In the genomic region with DNA sequence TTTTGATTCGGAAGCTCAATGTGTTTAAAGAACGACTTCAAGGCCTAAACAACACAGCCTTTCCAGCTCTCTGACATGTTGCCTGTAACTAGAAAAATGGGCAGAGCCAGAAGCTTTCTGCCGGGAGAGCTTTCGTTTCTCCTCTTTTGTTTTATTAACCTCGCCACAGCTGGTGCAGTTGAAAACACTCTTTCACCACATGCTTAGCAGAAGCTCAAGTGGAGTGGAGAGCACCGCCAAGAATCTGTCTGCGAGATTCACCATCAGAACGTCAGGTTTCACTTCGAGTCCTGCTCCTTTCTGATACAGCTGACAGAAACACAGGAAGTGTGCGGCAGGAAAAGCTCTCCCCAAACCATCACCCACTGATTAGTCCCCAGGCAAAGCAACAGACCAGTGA, we compare ENCODE assay signal across 9 mouse cellular contexts.
A peak's percentile ranks its signal among the peaks of the same experiment; 100 is the strongest.
DNase-seq lines count a peak whose midpoint lies in the region; ATAC-seq and TF ChIP-seq lines count a peak whose summit lies in the region.
"Had no signal": no experiment of that assay in that cellular context is flagged by ENCODE, and none has a peak within 500 bp of the region (broad histone marks: within the 10 kb centered on the region; RNA-seq: fewer than 3 reads in every experiment).

No protein-coding gene starts in this region.

- no peaks in the 10 kb centered on the region for H3K36me3 ChIP-seq in forebrain, embryonic 14.5 days (ENCODE audit: control insufficient read depth, insufficient read depth, low read length)
- H3K36me3 ChIP-seq in forebrain, embryonic 12.5 days (replicated peaks) = no peaks in the 10 kb centered on the region
- no peaks in the 10 kb centered on the region for H3K36me3 ChIP-seq in heart, postnatal 0 days (replicated peaks; ENCODE audit: control insufficient read depth, insufficient read depth, low read length)

- no peak for TF ChIP-seq CTCF in left cerebral cortex, adult 2 months (IDR thresholded peaks at IDR 0.05)
- no peak for TF ChIP-seq CTCF in heart, postnatal 0 days (IDR thresholded peaks at IDR 0.05; ENCODE audit: low read depth)

- peak; percentile 67 for ATAC-seq in forebrain, embryonic 14.5 days
- no peak for ATAC-seq in forebrain, embryonic 12.5 days (ENCODE audit: low FRiP score)
- peak; percentile 74; the same call in 1 of the 2 replicates for ATAC-seq in heart, postnatal 0 days (ENCODE audit: insufficient read depth, low read depth)

- H3K9ac ChIP-seq in forebrain, embryonic 14.5 days (ENCODE audit: low read length) = no peak overlapping the region
- H3K9ac ChIP-seq in forebrain, embryonic 12.5 days = no peak overlapping the region
- H3K9ac ChIP-seq in heart, postnatal 0 days (replicated peaks; ENCODE audit: low read depth, low read length) = peak overlapping the region; percentile 34; the same call in 1 of the 2 replicates

- peak; percentile 49 for DNase-seq in forebrain, embryonic 14.5 days (ENCODE audit: low spot score)
- no peak for DNase-seq in left cerebral cortex, adult 2 months (ENCODE audit: extremely low spot score in 1 of 2, low spot score in 2 of 2)
- no peak for DNase-seq in left cerebral cortex, postnatal 10 days (ENCODE audit: extremely low spot score in 1 of 2, low spot score in 2 of 2)
- peak; percentile 56 for DNase-seq in heart, postnatal 0 days (ENCODE audit: low spot score)
- peak; percentile 33 to 68 for DNase-seq in lung, postnatal 4 days
- no peak for DNase-seq in cerebellum, postnatal 4 days (ENCODE audit: low spot score in 2 of 2)
- DNase-seq in thymus, adult 18-20 months = no peak
- DNase-seq: adrenal gland, adult 8-10 months had no signal

- no peak overlapping the region for H3K4me3 ChIP-seq in forebrain, embryonic 14.5 days (ENCODE audit: low read depth, low read length)
- no peak overlapping the region for H3K4me3 ChIP-seq in forebrain, embryonic 12.5 days (replicated peaks)
- H3K4me3 ChIP-seq in left cerebral cortex, adult 2 months = peak overlapping the region; percentile 34; the same call in 1 of the 2 replicates
- H3K4me3 ChIP-seq in heart, postnatal 0 days (ENCODE audit: low read depth, low read length) = peak overlapping the region; percentile 32

- no peaks in the 10 kb centered on the region for H3K4me1 ChIP-seq in forebrain, embryonic 14.5 days (ENCODE audit: control insufficient read depth, insufficient read depth, low read length)
- H3K4me1 ChIP-seq in forebrain, embryonic 12.5 days = no peaks in the 10 kb centered on the region
- no peaks in the 10 kb centered on the region for H3K4me1 ChIP-seq in heart, postnatal 0 days (ENCODE audit: control insufficient read depth, insufficient read depth)

- TF ChIP-seq EP300 in heart, postnatal 0 days (IDR thresholded peaks at IDR 0.05; ENCODE audit: low read depth) = no peak

- H3K27me3 ChIP-seq in forebrain, embryonic 14.5 days (replicated peaks; ENCODE audit: control insufficient read depth, insufficient read depth, low read length) = no peaks in the 10 kb centered on the region
- H3K27me3 ChIP-seq in forebrain, embryonic 12.5 days = no peaks in the 10 kb centered on the region
- no peaks in the 10 kb centered on the region for H3K27me3 ChIP-seq in heart, postnatal 0 days (ENCODE audit: control insufficient read depth, insufficient read depth, low read length)

- H3K9me3 ChIP-seq in forebrain, embryonic 14.5 days (replicated peaks; ENCODE audit: control insufficient read depth, low read length) = no peaks in the 10 kb centered on the region
- H3K9me3 ChIP-seq in forebrain, embryonic 12.5 days = no peaks in the 10 kb centered on the region
- H3K9me3 ChIP-seq in heart, postnatal 0 days (replicated peaks; ENCODE audit: control insufficient read depth, low read length) = no peaks in the 10 kb centered on the region

- intact Hi-C loops in left cerebral cortex, adult 2 months (cut with DNase I) = no loop called here
- intact Hi-C loops in left cerebral cortex, postnatal 10 days (cut with DNase I) = no loop called here

- H3K4me2 ChIP-seq in forebrain, embryonic 14.5 days (ENCODE audit: low read length) = no peak overlapping the region
- no peak overlapping the region for H3K4me2 ChIP-seq in forebrain, embryonic 12.5 days
- peak overlapping the region; percentile 48 for H3K4me2 ChIP-seq in heart, postnatal 0 days (ENCODE audit: low read depth, low read length)

- 48% methylated on average over 10 of the region's 10 CpGs for WGBS in forebrain, embryonic 14.5 days
- WGBS in forebrain, embryonic 12.5 days = 51% methylated on average over 10 of the region's 10 CpGs
- 23% methylated on average over 10 of the region's 10 CpGs for WGBS in heart, postnatal 0 days

- no peak overlapping the region for H3K27ac ChIP-seq in forebrain, embryonic 14.5 days (ENCODE audit: low read depth, low read length)
- H3K27ac ChIP-seq in forebrain, embryonic 12.5 days = no peak overlapping the region
- H3K27ac ChIP-seq in left cerebral cortex, adult 2 months = no peak overlapping the region
- peak overlapping the region; percentile 37; the same call in 1 of the 2 replicates for H3K27ac ChIP-seq in heart, postnatal 0 days (ENCODE audit: low read depth)

Comparison
In these comparisons a context has a peak if more than half of its experiments do, and no peak if none do; other contexts are left out.
1. DNase-seq: peak in forebrain, embryonic 14.5 days (single experiment), heart, postnatal 0 days (single experiment) and lung, postnatal 4 days (2 of 2); none in left cerebral cortex, adult 2 months (0 of 2), left cerebral cortex, postnatal 10 days (0 of 2), cerebellum, postnatal 4 days (0 of 2) and thymus, adult 18-20 months (0 of 2).
2. H3K4me3 ChIP-seq: peak in left cerebral cortex, adult 2 months (single experiment) and heart, postnatal 0 days (single experiment); none in forebrain, embryonic 14.5 days (single experiment) and forebrain, embryonic 12.5 days (single experiment).